Mouse (Mus musculus) adrenal gland, postnatal 4 days (tissue): Measurements from ENCODE around the gene Kif1b. TPM values are rescaled to one million over a fixed set of nuclear protein-coding genes. Genes with fewer than 3 reads are reported as not detected.
"Not testable (repeated sequence)": the region's sequence is repeated elsewhere in the genome, so short reads cannot be mapped to it uniquely, and the experiment has no call there.

Experiments used
- DNase-seq, 2 experiments: peaks; one replicate each; pipeline ENCODE4 v3.0.0; 2021 to 2022; ENCODE audit warnings: low spot score in 2 of 2, mixed read lengths in 2 of 2
- total RNA-seq, 2 experiments: library from RNA; stranded (reverse); gene quantifications; 2 replicates each; pipeline ENCODE4 v1.2.3; 2021

Kif1b gene
- total RNA-seq, 2 experiments from 2014 or later: 118 to 124 TPM

DNA sequence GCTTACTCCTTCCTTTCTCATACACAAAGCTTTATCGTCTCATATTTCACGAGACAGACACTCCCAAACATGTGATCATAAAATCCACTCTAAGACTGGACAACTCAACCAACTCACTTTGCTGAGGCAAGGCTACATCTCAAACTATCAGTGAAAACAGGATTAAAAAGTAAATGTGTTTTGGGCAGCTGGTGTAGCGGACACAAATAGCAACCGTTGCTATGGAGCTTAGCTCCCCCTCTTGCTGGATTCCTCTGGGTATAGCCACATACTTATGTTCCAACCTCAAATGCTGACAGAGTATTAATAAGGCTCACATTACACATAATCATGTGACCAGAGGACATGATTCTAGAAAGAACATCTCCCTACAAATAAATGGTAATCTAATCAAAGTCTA is 29.9 kb downstream of the Kif1b start:
- no peak for DNase-seq

- no peak for DNase-seq
Measured at GRCm38 (mm10) chr4:149273128-149273527, 34.4 kb downstream of the Kif1b start.

GRCm38 (mm10) chr4:149270541-149270940 is 37.0 kb downstream of the Kif1b start:
- DNase-seq: no peak

- no peak for DNase-seq
Measured at GRCm38 (mm10) chr4:149269026-149269425, 38.5 kb downstream of the Kif1b start.

GRCm38 (mm10) chr4:149264895-149265294 is 42.6 kb downstream of the Kif1b start:
- no peak for DNase-seq

- DNase-seq: no peak
Measured at GRCm38 (mm10) chr4:149263218-149263617, 44.3 kb downstream of the Kif1b start.

- no peak for DNase-seq
Measured at GRCm38 (mm10) chr4:149261466-149261865, 46.0 kb downstream of the Kif1b start.

DNA sequence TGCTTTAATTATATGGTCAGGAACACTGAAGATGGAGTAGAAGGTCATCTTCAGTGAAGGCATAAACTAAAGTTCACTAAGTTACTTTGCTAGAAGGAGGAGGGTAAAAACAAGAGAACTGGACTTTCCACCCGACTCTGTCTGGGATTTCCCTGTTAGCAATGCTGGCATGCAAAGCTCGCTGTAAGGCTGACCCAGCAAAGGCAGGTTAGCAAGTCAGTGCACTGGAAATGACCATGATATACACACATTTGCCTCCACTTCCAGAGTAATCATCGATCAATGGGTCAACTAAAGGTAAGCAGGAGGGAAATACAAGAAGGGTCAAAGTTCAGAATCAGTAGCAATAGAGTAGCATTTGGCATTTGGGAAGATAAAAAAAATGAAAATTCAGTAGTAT is 46.6 kb downstream of the Kif1b start:
- no peak for DNase-seq

- no peak for DNase-seq
Measured at GRCm38 (mm10) chr4:149259391-149260094, 48.0 kb downstream of the Kif1b start.

DNA sequence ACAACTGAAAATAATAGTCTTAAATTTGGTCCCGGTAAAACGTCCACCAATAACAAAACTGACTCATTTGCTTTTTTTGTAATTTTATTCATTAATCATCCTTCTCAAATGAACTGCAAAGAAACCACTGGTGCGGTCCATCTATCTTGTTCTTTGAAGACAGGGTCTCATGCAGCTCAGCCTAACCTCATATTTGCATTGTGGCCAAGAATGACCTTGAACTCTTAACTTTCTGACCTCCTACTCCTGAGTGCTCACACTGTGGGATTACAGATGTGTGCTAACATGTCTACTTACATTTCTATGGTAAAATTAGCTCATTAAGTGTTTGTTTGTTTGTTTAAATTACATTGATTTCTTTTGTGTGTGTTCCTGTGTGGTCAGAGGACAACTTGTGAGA is 48.6 kb downstream of the Kif1b start:
- no peak for DNase-seq

DNA sequence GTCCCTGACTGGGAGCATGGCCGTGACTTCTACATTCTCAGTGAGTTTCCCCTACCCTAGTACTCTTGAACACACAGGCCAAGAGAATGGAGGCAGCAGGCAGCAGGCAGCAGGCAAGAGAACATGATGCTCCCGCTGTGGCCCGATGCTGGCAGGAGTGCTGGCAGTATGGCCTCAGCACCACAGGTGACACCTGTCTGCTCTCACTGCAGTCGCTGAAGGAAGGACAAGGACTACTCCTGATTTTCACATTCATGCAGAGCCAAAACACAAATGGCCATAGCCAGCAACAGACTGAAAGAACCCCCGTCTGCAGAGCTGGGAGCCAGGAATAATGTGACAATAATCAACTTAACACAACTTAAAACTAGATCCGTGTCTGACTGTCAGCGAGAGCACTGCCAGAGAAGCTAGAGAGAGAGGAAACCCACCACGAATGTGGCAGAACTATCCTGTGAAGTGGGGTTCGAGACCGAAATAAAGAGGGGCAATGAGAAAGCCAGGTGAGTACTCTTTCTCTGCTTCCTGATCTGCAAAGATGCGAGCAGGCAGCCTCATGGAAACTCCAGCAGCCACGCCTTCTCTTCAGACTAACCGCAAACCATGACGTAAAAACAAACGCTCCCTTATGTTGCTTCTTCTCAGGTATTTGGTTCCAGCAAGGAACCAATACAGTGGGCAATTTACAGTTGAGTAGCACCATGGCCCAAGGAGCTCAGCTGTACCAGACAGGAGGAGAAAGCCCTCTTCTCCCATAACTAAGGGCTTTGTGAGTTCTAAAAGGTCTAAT is 50.8 kb downstream of the Kif1b start:
- DNase-seq: no peak

GRCm38 (mm10) chr4:149255277-149256270 is 51.9 kb downstream of the Kif1b start:
- no peak for DNase-seq

DNA sequence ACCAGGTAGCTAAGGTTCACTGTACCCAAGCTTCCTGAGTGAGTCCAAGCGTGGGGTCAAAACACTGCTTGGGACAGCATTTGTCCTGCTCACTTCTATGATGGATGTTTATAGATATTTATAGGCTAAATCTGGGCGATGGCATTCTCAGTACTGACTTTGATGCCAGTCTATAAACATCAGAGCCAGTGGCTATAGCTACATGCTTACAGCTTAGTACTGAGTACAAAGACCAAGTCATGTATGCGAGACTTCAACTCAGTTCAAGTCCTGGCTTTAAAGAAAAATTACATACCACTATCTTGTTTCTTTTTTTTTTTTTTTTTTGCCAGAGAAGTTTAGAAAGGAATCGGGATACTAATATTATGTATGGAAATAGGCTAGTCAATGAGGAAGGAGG is 52.7 kb downstream of the Kif1b start:
- no peak for DNase-seq

DNA sequence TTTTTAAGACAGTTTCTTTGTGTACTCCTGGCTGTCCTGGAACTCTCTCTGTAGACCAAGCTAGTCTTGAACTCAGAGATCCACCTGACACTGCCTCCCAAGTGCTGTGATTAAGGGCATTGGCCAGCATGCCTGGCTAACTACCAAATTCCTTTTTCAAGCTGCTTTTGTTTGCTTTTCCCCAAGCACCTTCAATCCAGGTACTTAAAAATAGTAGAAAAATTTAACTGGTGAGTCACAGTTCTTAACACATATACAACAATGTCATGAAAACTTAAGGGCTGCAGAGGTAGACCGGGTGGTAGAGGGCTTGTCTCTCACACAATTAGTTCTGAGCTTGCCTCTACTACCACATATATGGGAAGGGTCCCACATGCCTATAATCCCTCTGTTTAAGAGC is 58.2 kb downstream of the Kif1b start:
- DNase-seq: no peak

DNA sequence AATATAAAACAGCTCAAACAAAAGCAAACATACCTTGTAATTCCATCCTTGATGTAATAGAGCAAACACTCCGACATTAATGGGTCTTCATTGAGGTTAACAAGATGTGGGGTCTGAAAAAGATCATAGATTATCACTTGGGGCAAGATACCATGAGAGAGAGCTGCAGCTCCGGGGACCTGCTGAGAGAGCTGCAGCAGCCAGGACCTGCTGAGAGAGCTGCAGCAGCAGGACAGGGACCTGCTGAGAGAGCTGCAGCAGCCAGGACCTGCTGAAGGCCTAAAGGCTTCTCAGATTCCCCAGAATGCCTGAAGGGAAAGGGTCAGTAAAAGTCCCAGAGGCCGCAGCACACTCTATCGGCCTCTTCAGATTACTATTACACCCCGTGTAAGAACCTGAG is 59.7 kb downstream of the Kif1b start:
- no peak for DNase-seq

DNA sequence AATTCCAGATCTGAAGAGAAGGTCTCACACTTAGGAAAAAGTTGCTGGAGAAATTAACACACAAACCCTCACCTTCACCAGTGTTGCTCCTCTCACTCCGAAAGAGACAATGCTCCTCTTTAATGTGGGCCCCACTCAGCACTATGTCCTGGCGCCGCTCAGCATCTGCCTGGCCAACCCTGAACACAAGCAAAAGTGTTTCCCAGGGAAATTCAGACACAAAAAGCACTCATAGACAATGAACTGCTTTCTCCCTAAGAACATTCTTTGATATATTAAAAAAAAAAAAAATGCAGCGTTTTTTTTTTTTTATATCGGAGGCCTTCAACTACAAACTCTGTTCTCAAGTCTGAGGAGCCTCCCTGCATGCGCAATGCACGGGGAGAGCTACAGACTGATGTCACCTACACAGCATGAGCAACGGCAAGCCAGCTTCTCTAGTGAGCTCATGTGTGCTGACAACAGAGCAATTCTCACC is 60.3 kb downstream of the Kif1b start:
- DNase-seq: no peak

- DNase-seq: no peak
Measured at GRCm38 (mm10) chr4:149246578-149247155, 60.8 kb downstream of the Kif1b start.

DNA sequence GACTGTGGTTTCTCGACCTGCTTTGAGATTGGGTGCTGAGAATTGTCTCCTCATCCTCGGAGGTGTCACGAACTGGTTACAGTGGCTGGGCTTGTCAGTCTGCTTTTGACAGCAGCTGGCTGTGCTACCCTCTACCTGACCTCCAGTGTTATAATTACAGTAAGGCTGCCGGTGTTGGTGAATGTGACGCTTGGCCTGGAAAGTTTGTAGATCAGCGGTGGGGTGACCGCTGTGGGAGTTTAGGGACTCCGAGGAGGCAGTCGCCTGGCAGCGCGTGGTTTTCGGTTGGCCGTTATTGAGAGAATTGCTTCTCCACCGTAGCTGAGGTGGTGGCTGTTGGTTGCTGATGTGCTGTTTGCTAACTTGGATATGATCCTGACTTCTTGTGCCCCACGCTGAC is 70.5 kb downstream of the Kif1b start:
- no peak for DNase-seq

DNA sequence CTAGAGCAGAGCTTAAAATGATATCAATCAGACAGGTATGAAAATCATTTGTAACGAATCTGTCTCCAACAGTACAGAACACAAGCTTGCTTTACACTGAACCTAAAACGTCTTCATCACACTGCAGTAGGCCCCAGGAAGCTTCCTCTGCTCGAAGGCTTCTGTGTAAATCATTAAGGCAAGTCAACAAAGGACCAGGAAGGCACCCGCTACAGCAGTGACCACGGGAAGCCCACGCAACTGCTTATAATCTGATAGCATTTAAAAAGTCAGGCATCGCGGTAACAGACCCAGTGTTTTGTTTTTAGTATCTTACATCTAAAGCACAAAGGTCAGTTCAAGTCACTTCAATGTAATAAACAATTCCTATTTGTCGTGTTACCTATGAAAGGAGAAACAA is 73.6 kb downstream of the Kif1b start:
- no peak for DNase-seq

DNA sequence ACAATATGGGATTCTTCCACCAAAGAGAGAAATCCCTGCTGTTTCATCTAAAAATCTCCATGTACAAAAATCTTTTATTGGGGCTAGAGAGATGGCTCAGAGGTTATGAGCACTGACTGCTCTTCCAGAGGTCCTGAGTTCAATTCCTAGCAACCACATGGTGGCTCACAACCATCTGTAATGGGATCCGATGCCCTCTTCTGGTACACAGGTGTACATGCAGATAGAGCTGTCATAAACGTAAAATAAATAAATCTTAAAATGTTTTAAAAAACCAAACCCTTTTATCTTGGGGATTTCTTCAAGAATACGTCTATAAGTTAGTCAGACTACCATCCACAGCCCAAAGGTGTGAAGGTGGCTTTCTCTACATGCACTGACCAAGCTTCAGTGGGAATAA is 78.8 kb downstream of the Kif1b start:
- not testable (repeated sequence) for DNase-seq

DNA sequence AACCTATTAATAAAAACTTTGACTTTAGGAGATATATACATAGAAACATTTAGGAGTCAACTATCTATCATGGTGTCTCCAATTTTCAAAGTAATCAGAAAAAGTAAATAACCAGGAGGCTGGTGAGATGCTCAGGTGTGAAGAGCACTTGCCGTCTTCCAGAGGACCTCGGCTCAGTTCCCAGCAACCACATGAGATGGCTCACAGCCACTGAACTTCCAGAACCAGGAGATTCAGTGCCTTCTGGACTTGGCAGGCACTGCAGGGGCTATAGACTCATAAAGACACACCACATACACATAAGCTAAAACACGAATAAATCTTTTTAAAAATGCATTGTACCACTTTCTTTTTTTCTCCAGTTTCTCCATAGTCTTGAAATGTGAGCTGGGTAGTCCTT is 79.2 kb downstream of the Kif1b start:
- DNase-seq: no peak
